Comparison of ENCODE assay signal across 11 mouse cellular contexts in genomic region chr8:114670801-114671200, GRCm38 (mm10).
"Had no signal": no experiment of that assay in that cellular context is flagged by ENCODE, and none has a peak within 500 bp of the region (broad histone marks: within the 10 kb centered on the region; RNA-seq: fewer than 3 reads in every experiment).

No protein-coding gene starts in this region.

- H3K9me3 ChIP-seq: intestine, embryonic 15.5 days; kidney, embryonic 15.5 days; liver, embryonic 13.5 days; midbrain, embryonic 13.5 days had no signal

- H3K9ac ChIP-seq: intestine, embryonic 15.5 days; kidney, embryonic 15.5 days; liver, embryonic 13.5 days; liver, postnatal 0 days; midbrain, embryonic 13.5 days had no signal

- DNase-seq: kidney, adult 18-20 months; liver; liver, embryonic 13.5 days; liver, postnatal 0 days; right cerebral cortex, postnatal 14 days; thymus, adult 2 months; thymus, postnatal 25 days had no signal

- H3K36me3 ChIP-seq: intestine, embryonic 15.5 days; kidney, embryonic 15.5 days; liver, embryonic 13.5 days; midbrain, embryonic 13.5 days had no signal

- H3K4me3 ChIP-seq: intestine, embryonic 15.5 days; kidney, embryonic 15.5 days; left cerebral cortex, adult 2 months; liver, embryonic 13.5 days; midbrain, embryonic 13.5 days had no signal

- H3K27ac ChIP-seq: intestine, embryonic 15.5 days; left cerebral cortex, adult 2 months; liver, embryonic 13.5 days; midbrain, embryonic 13.5 days had no signal

- ATAC-seq: liver, postnatal 0 days; midbrain, embryonic 13.5 days had no signal

- H3K4me2 ChIP-seq: intestine, embryonic 15.5 days; kidney, embryonic 15.5 days; liver, embryonic 13.5 days; midbrain, embryonic 13.5 days had no signal

- H3K4me1 ChIP-seq: intestine, embryonic 15.5 days; liver, embryonic 13.5 days; midbrain, embryonic 13.5 days had no signal

- H3K27me3 ChIP-seq: intestine, embryonic 15.5 days; kidney, embryonic 15.5 days; liver, embryonic 13.5 days; midbrain, embryonic 13.5 days had no signal
